Mouse (Mus musculus) bone marrow macrophage, adult 2 months (primary cell): ENCODE measurements around the gene Prelid1.

ENCODE experiments used
- CTCF ChIP-seq: IDR thresholded peaks from 2 replicates; pipeline ENCODE4 v1.5.1; 2012; ENCODE audit warnings: low read depth, mild to moderate bottlenecking, low read length, moderate library complexity
- POLR2A ChIP-seq: IDR thresholded peaks from 2 replicates; pipeline ENCODE4 v1.6.1; 2012; ENCODE audit warnings: mild to moderate bottlenecking, low read depth, low read length, borderline replicate concordance

DNA sequence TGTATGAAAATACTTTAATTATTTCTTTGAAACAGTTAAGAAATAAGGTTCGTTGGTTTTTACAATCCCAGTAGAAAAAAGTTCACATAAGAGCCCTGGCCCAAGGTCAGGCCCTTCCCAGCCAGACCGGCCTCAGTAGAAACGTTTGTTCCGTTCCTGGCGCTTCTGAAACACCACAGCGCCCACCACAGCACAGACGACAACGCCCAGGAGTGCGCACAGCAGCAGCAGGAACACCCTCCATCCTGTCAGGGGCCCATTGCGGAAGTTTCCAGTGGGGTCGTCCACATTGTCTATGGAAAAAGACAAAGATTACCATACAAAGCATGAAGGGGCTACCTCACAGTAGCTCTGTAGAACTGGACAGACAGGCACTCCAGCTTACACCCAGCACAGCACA lies 26.4 kb downstream of the Prelid1 start:
- TF ChIP-seq POLR2A (no peak), CTCF (no peak)
